Mouse (Mus musculus): ENCODE measurements around the gene Vps4b.

The Vps4b gene

GRCm38 (mm10) chr1:106796542-106796924 is at the start of gene Vps4b:
Vps4b (minus strand) TSS chr1:106796728.
- DNase-seq (ENCODE audit: low read depth, low spot score) = peak; percentile 82

GRCm38 (mm10) chr1:106828784-106829183 is 32.3 kb upstream of the Vps4b start:
- DNase-seq (ENCODE audit: low read depth, low spot score) = no peak

- DNase-seq (ENCODE audit: low read depth, low spot score) = no peak
Measured at GRCm38 (mm10) chr1:106822297-106822696, 25.8 kb upstream of the Vps4b start.

- DNase-seq (ENCODE audit: low read depth, low spot score) = no peak
Measured at GRCm38 (mm10) chr1:106818323-106818722, 21.8 kb upstream of the Vps4b start.

- DNase-seq (ENCODE audit: low read depth, low spot score) = no peak
Measured at GRCm38 (mm10) chr1:106816766-106817165, 20.2 kb upstream of the Vps4b start.

GRCm38 (mm10) chr1:106815265-106815664 is 18.7 kb upstream of the Vps4b start:
- no peak for DNase-seq (ENCODE audit: low read depth, low spot score)

- no peak for DNase-seq (ENCODE audit: low read depth, low spot score)
Measured at GRCm38 (mm10) chr1:106814864-106815263, 18.3 kb upstream of the Vps4b start.

- no peak for DNase-seq (ENCODE audit: low read depth, low spot score)
Measured at GRCm38 (mm10) chr1:106799931-106800330, 3.4 kb upstream of the Vps4b start.

GRCm38 (mm10) chr1:106799406-106799805 is 2.9 kb upstream of the Vps4b start:
- no peak for DNase-seq (ENCODE audit: low read depth, low spot score)

- DNase-seq (ENCODE audit: low read depth, low spot score) = no peak
Measured at GRCm38 (mm10) chr1:106796987-106797779, 655 bp upstream of the Vps4b start.

GRCm38 (mm10) chr1:106795634-106796541 is 640 bp downstream of the Vps4b start:
- peak; percentile 14 for DNase-seq (ENCODE audit: low read depth, low spot score)

- no peak for DNase-seq (ENCODE audit: low read depth, low spot score)
Measured at GRCm38 (mm10) chr1:106774896-106775295, 21.6 kb downstream of the Vps4b start.

GRCm38 (mm10) chr1:106774092-106774491 is 22.4 kb downstream of the Vps4b start:
- DNase-seq (ENCODE audit: low read depth, low spot score) = no peak

GRCm38 (mm10) chr1:106768773-106769172 is 27.8 kb downstream of the Vps4b start:
- DNase-seq (ENCODE audit: low read depth, low spot score) = no peak

- no peak for DNase-seq (ENCODE audit: low read depth, low spot score)
Measured at GRCm38 (mm10) chr1:106765771-106766170, 30.8 kb downstream of the Vps4b start.

GRCm38 (mm10) chr1:106764846-106765245 is 31.7 kb downstream of the Vps4b start:
- DNase-seq (ENCODE audit: low read depth, low spot score) = no peak

GRCm38 (mm10) chr1:106764281-106764680 is 32.2 kb downstream of the Vps4b start:
- no peak for DNase-seq (ENCODE audit: low read depth, low spot score)

- no peak for DNase-seq (ENCODE audit: low read depth, low spot score)
Measured at GRCm38 (mm10) chr1:106760750-106761149, 35.8 kb downstream of the Vps4b start.

GRCm38 (mm10) chr1:106759572-106760435 is 36.7 kb downstream of the Vps4b start, which contains the start of gene Kdsr:
Kdsr (minus strand) TSS chr1:106759727.
- peak; percentile 86 for DNase-seq (ENCODE audit: low read depth, low spot score)

GRCm38 (mm10) chr1:106758734-106759571 is 37.6 kb downstream of the Vps4b start:
- DNase-seq (ENCODE audit: low read depth, low spot score) = no peak

GRCm38 (mm10) chr1:106756633-106757032 is 39.9 kb downstream of the Vps4b start:
- no peak for DNase-seq (ENCODE audit: low read depth, low spot score)

All from WW6 (cell line).